Mouse (Mus musculus) C2C12 (cell line): ENCODE results near the gene Trex2.

Experiments used
- MAX ChIP-seq: IDR thresholded peaks from one replicate; pipeline ENCODE4 v1.6.1; 2011; ENCODE audit warnings: mild to moderate bottlenecking, control low read depth
- MYOG ChIP-seq: IDR thresholded peaks from one replicate; pipeline ENCODE4 v1.6.1; 2011; ENCODE audit not compliant: control insufficient read depth, insufficient read length; ENCODE audit errors: extremely low read depth

GRCm38 (mm10) chrX:73468330-73468729 lies 33.2 kb upstream of the Trex2 start:
- TF ChIP-seq MYOG (no peak), MAX (no peak)
